Mouse (Mus musculus) left cerebral cortex, adult 18-20 months (tissue): ENCODE results near the gene 3110040N11Rik. TPM values are rescaled to one million over a fixed set of nuclear protein-coding genes. Genes with fewer than 3 reads are reported as not detected.
"Not testable (repeated sequence)": the region's sequence is repeated elsewhere in the genome, so short reads cannot be mapped to it uniquely, and the experiment has no call there.

Experiments used
- DNase-seq, 2 experiments: peaks; one replicate each; pipeline ENCODE4 v3.0.0; 2021 to 2022; ENCODE audit warnings: low spot score in 2 of 2, mixed read lengths in 1 of 2
- long read RNA-seq, 2 experiments: library from polyadenylated mRNA; stranded (forward); transcript quantifications; one replicate each; pipeline ENCODE4 v2.0.0; 2021
- total RNA-seq, 2 experiments: library from RNA; stranded (reverse); gene quantifications; 2 replicates each; pipeline ENCODE4 v1.2.3; 2021

The 3110040N11Rik gene
- total RNA-seq, result 10 to 100 TPM; 23.6 to 28.1 TPM
- long read RNA-seq, experiment 1, partial matches to known transcripts, result 0 of 21 reads
- long read RNA-seq, experiment 1, other reads (novel, unspliced or antisense), result 19 of 21 reads
- long read RNA-seq, experiment 2, partial matches to known transcripts, result 3 of 20 reads
- long read RNA-seq, experiment 2, other reads (novel, unspliced or antisense), result 16 of 20 reads

GRCm38 (mm10) chr7:81789095-81789757 lies at the start of gene 3110040N11Rik:
TSS of gene 3110040N11Rik (minus strand) at chr7:81789478.
- DNase-seq, result peak; percentile 81 to 88

- not testable (repeated sequence) for DNase-seq
Observed at GRCm38 (mm10) chr7:81837771-81838170, 48.5 kb upstream of the 3110040N11Rik start.

- no peak for DNase-seq
Observed at GRCm38 (mm10) chr7:81835430-81835829, 46.2 kb upstream of the 3110040N11Rik start.

- DNase-seq, result no peak
Observed at GRCm38 (mm10) chr7:81834847-81835246, 45.6 kb upstream of the 3110040N11Rik start.

- DNase-seq, result peak; percentile 78 to 90
Observed at GRCm38 (mm10) chr7:81829379-81829894, 40.2 kb upstream of the 3110040N11Rik start, which contains the start of gene Btbd1. TSS of gene Btbd1 (minus strand) at chr7:81829431.

GRCm38 (mm10) chr7:81828681-81829378 lies 39.6 kb upstream of the 3110040N11Rik start:
- DNase-seq, result peak; percentile 37 to 53

GRCm38 (mm10) chr7:81827806-81828667 lies 38.8 kb upstream of the 3110040N11Rik start:
- no peak for DNase-seq

GRCm38 (mm10) chr7:81825381-81825780 lies 36.1 kb upstream of the 3110040N11Rik start:
- DNase-seq, result no peak

GRCm38 (mm10) chr7:81824906-81825305 lies 35.6 kb upstream of the 3110040N11Rik start:
- DNase-seq, result no peak

- no peak for DNase-seq
Observed at GRCm38 (mm10) chr7:81806067-81806466, 16.8 kb upstream of the 3110040N11Rik start.

- DNase-seq, result peak in 1 of 2 experiments; percentile 40
Observed at GRCm38 (mm10) chr7:81788536-81788935, 742 bp downstream of the 3110040N11Rik start.

GRCm38 (mm10) chr7:81777667-81778218 lies 11.5 kb downstream of the 3110040N11Rik start:
- DNase-seq, result no peak

GRCm38 (mm10) chr7:81775325-81775724 lies 14.0 kb downstream of the 3110040N11Rik start:
- no peak for DNase-seq

- no peak for DNase-seq
Observed at GRCm38 (mm10) chr7:81772786-81773539, 16.3 kb downstream of the 3110040N11Rik start.

- DNase-seq, result peak in 1 of 2 experiments; percentile 31
Observed at GRCm38 (mm10) chr7:81763110-81763845, 26.0 kb downstream of the 3110040N11Rik start.

GRCm38 (mm10) chr7:81762180-81763109 lies 26.8 kb downstream of the 3110040N11Rik start, which contains the start of gene Ramac:
TSS of gene Ramac (plus strand) at chr7:81762925.
- DNase-seq, result peak; percentile 86 to 89

- no peak for DNase-seq
Observed at GRCm38 (mm10) chr7:81747956-81748355, 41.3 kb downstream of the 3110040N11Rik start.

GRCm38 (mm10) chr7:81744145-81744544 lies 45.1 kb downstream of the 3110040N11Rik start:
- no peak for DNase-seq
